In genomic region chr2:116063819-116064293, GRCm38 (mm10) we compare ENCODE assay signal across 8 mouse cellular contexts. TPM values are rescaled to one million over a fixed set of nuclear protein-coding genes. Genes with fewer than 3 reads are reported as not detected.
DNase-seq lines count a peak whose midpoint lies in the region; ATAC-seq and TF ChIP-seq lines count a peak whose summit lies in the region.

No protein-coding gene starts in this region.

- ATAC-seq in erythroblast, adult 5-6 weeks (replicated peaks; ENCODE audit: low FRiP score, poor library complexity, severe bottlenecking): no peak
- no peak for ATAC-seq in embryonic facial prominence, embryonic 15.5 days (ENCODE audit: insufficient number of reproducible peaks, low FRiP score, low TSS enrichment, low read depth)
- ATAC-seq in hindbrain, postnatal 0 days: no peak

- WGBS in embryonic facial prominence, embryonic 15.5 days: under 1% methylated on average over 37 of the region's 37 CpGs
- under 1% methylated on average over 36 of the region's 37 CpGs for WGBS in hindbrain, postnatal 0 days

- peaks cover 96% of the 10 kb centered on the region for H3K27me3 ChIP-seq in erythroblast, embryonic 14.5 days (ENCODE audit: control insufficient read depth)
- H3K27me3 ChIP-seq in E14TG2a.4 (ENCODE audit: insufficient read depth, low read length): peaks cover 77% of the 10 kb centered on the region
- H3K27me3 ChIP-seq in embryonic facial prominence, embryonic 15.5 days: peaks cover 4% of the 10 kb centered on the region; the same call in 1 of the 2 replicates
- 0 out of 2 replicates have a peak, but pooled peaks cover 7% of the 10 kb centered on the region for H3K27me3 ChIP-seq in hindbrain, postnatal 0 days (ENCODE audit: insufficient read depth, low read length)

- H3K4me1 ChIP-seq in erythroblast, embryonic 14.5 days (ENCODE audit: control insufficient read depth): no peaks in the 10 kb centered on the region
- H3K4me1 ChIP-seq in E14TG2a.4 (replicated peaks; ENCODE audit: low read depth, low read length): peaks cover 63% of the 10 kb centered on the region
- peaks cover 34% of the 10 kb centered on the region for H3K4me1 ChIP-seq in embryonic facial prominence, embryonic 15.5 days
- H3K4me1 ChIP-seq in hindbrain, postnatal 0 days (ENCODE audit: insufficient read depth, low read length): no peaks in the 10 kb centered on the region

- DNase-seq in hindbrain, postnatal 0 days (ENCODE audit: low spot score): peak; percentile 61
- peak; percentile 65 for DNase-seq in lung, postnatal 10 days
- DNase-seq in testis, postnatal 10 days (ENCODE audit: low spot score): peak; percentile 56
- no peak for DNase-seq in layer of hippocampus, adult 18-20 months (ENCODE audit: low spot score in 2 of 2)

- H3K9me3 ChIP-seq in erythroblast, embryonic 14.5 days (ENCODE audit: control insufficient read depth, low read length): peaks cover 2% of the 10 kb centered on the region; the same call in 1 of the 2 replicates
- no peaks in the 10 kb centered on the region for H3K9me3 ChIP-seq in E14TG2a.4 (ENCODE audit: low read length)
- no peaks in the 10 kb centered on the region for H3K9me3 ChIP-seq in embryonic facial prominence, embryonic 15.5 days (replicated peaks)
- H3K9me3 ChIP-seq in hindbrain, postnatal 0 days (ENCODE audit: low read length): no peaks in the 10 kb centered on the region

- TF ChIP-seq CTCF in E14TG2a.4 (conservative IDR thresholded peaks at IDR 0.05; ENCODE audit: low read length): no peak
- no peak for TF ChIP-seq CTCF in hindbrain, postnatal 0 days (IDR thresholded peaks at IDR 0.05; ENCODE audit: low read depth)

- peak overlapping the region; percentile 72 for H3K4me2 ChIP-seq in embryonic facial prominence, embryonic 15.5 days (replicated peaks)
- H3K4me2 ChIP-seq in hindbrain, postnatal 0 days (ENCODE audit: low read depth, low read length): peak overlapping the region; percentile 72

- H3K9ac ChIP-seq in embryonic facial prominence, embryonic 15.5 days: peak overlapping the region; percentile 82
- peak overlapping the region; percentile 69 for H3K9ac ChIP-seq in hindbrain, postnatal 0 days (replicated peaks; ENCODE audit: low read length)

- H3K4me3 ChIP-seq in erythroblast, embryonic 14.5 days (replicated peaks): peak overlapping the region; percentile 46
- H3K4me3 ChIP-seq in E14TG2a.4 (replicated peaks; ENCODE audit: low read length): peak overlapping the region; percentile 53; the same call in 1 of the 2 replicates
- peak overlapping the region; percentile 63 for H3K4me3 ChIP-seq in embryonic facial prominence, embryonic 15.5 days (replicated peaks)
- peak overlapping the region; percentile 51 for H3K4me3 ChIP-seq in hindbrain, postnatal 0 days (ENCODE audit: low read length)

- H3K27ac ChIP-seq in embryonic facial prominence, embryonic 15.5 days (replicated peaks): peak overlapping the region; percentile 94
- H3K27ac ChIP-seq in hindbrain, postnatal 0 days: peak overlapping the region; percentile 81

- no peaks in the 10 kb centered on the region for H3K36me3 ChIP-seq in erythroblast, embryonic 14.5 days (ENCODE audit: control insufficient read depth)
- H3K36me3 ChIP-seq in E14TG2a.4 (ENCODE audit: insufficient read depth, low read length): no peaks in the 10 kb centered on the region
- H3K36me3 ChIP-seq in embryonic facial prominence, embryonic 15.5 days: no peaks in the 10 kb centered on the region
- H3K36me3 ChIP-seq in hindbrain, postnatal 0 days (ENCODE audit: insufficient read depth, low read length): no peaks in the 10 kb centered on the region

RNA-seq across cellular contexts. Expression of gene Meis2, which starts 1.8 kb away (rescaled TPM):
- polyA plus RNA-seq in erythroblast, embryonic 14.5 days (2012): not detected in 2 replicates
- total RNA-seq in erythroblast, adult 5-6 weeks (2015; ENCODE audit: low replicate concordance): 0.63 TPM in 1 of 2 replicates, not detected in the other
- total RNA-seq in erythroblast, adult 5-6 weeks (2017; ENCODE audit: low replicate concordance): not detected in 2 replicates
- 33.4 and 36.4 TPM in 2 replicates for polyA plus RNA-seq in embryonic facial prominence, embryonic 15.5 days (2015; fragmentation: Nextera tagmentation; extraction: Ambion mirVana)
- 132 and 133 TPM in 2 replicates for total RNA-seq in hindbrain, postnatal 0 days (2014; rRNA removed)
- polyA plus RNA-seq in hindbrain, postnatal 0 days (2015; fragmentation: Nextera tagmentation; extraction: Ambion mirVana): 94.4 and 105 TPM in 2 replicates
- total RNA-seq in layer of hippocampus, adult 18-20 months (2021): 10 to 100 TPM; 40.7 to 41.2 TPM

Comparison
In these comparisons a context has a peak if more than half of its experiments do, and no peak if none do; other contexts are left out.
1. DNase-seq: peak in hindbrain, postnatal 0 days (single experiment), lung, postnatal 10 days (single experiment) and testis, postnatal 10 days (single experiment); none in layer of hippocampus, adult 18-20 months (0 of 2).
2. RNA of gene Meis2, which starts 1.8 kb away (total RNA-seq): 132 to 133 TPM in hindbrain, postnatal 0 days and 40.7 to 41.2 TPM in layer of hippocampus, adult 18-20 months; 0.63 TPM in erythroblast, adult 5-6 weeks; every median in the first group is over 10 times any median in the second.
3. Peak in every context shown above with its lines, with median percentiles within 50 percentile points of each other: H3K4me3 ChIP-seq.